Mouse (Mus musculus) hindbrain, embryonic 16.5 days (tissue): Measurements from ENCODE around the gene Pign. TPM values are rescaled to one million over a fixed set of nuclear protein-coding genes. Genes with fewer than 3 reads are reported as not detected.

Source experiments
- microRNA-seq: library from miRNA; unstranded; fragments of <30 nt; microRNA quantifications from one replicate; pipeline ENCODE4, GENCODE M21; 2017
- polyA plus RNA-seq: library from polyadenylated mRNA; unstranded; fragments of >200 nt; fragmentation: Nextera tagmentation; extraction: Ambion mirVana; gene quantifications from 2 replicates; pipeline ENCODE4 v1.2.1, GENCODE M21; 2015

Pign gene
- polyA plus RNA-seq, 1 experiment from 2014 or later, result 7.6 TPM

Small RNA genes lying within 50 kb of the gene (microRNA-seq; reads per million reads assigned to microRNA genes)
- not detected for gene Gm22426

Other genes starting within 250 kb of the Pign start
- gene Relch, start 184 bp upstream of the Pign start, polyA plus RNA-seq, result 33.9 and 40.1 TPM in 2 replicates
- 0.61 and 0.75 TPM in 2 replicates for gene Tnfrsf11a, start 117.0 kb upstream of the Pign start, polyA plus RNA-seq